Comparison of ENCODE assay signal across 13 mouse cellular contexts in genomic region chr4:14077505-14078145, GRCm38 (mm10).
DNase-seq lines count a peak whose midpoint lies in the region; ATAC-seq lines count a peak whose summit lies in the region.
"Had no signal": no experiment of that assay in that cellular context is flagged by ENCODE, and none has a peak within 500 bp of the region (broad histone marks: within the 10 kb centered on the region; RNA-seq: fewer than 3 reads in every experiment).

No protein-coding gene starts in this region.

- H3K9ac ChIP-seq in kidney, embryonic 16.5 days (replicated peaks; ENCODE audit: low read length): no peak overlapping the region
- H3K9ac ChIP-seq: heart, embryonic 12.5 days; limb, embryonic 13.5 days had no signal

- H3K4me1 ChIP-seq in kidney, embryonic 16.5 days (ENCODE audit: insufficient read depth, low read length): peaks cover 4% of the 10 kb centered on the region; the same call in 1 of the 2 replicates
- peaks cover 23% of the 10 kb centered on the region for H3K4me1 ChIP-seq in embryonic facial prominence, embryonic 10.5 days
- H3K4me1 ChIP-seq: heart, embryonic 12.5 days; limb, embryonic 13.5 days had no signal

- no peaks in the 10 kb centered on the region for H3K27me3 ChIP-seq in kidney, embryonic 16.5 days (ENCODE audit: insufficient read depth, low read length)
- H3K27me3 ChIP-seq in embryonic facial prominence, embryonic 10.5 days (replicated peaks; ENCODE audit: low read depth, poor library complexity, severe bottlenecking): no peaks in the 10 kb centered on the region
- H3K27me3 ChIP-seq: heart, embryonic 12.5 days; limb, embryonic 13.5 days had no signal

- intact Hi-C loops in heart, postnatal 14 days (cut with DNase I): no loop called here

- H3K36me3 ChIP-seq in kidney, embryonic 16.5 days (ENCODE audit: insufficient read depth, low read length): no peaks in the 10 kb centered on the region
- H3K36me3 ChIP-seq in embryonic facial prominence, embryonic 10.5 days (replicated peaks): no peaks in the 10 kb centered on the region
- H3K36me3 ChIP-seq: heart, embryonic 12.5 days; limb, embryonic 13.5 days had no signal

- peak overlapping the region; percentile 19 for H3K4me2 ChIP-seq in kidney, embryonic 16.5 days (replicated peaks; ENCODE audit: low read depth, low read length)
- H3K4me2 ChIP-seq: heart, embryonic 12.5 days; limb, embryonic 13.5 days had no signal

- no peaks in the 10 kb centered on the region for H3K9me3 ChIP-seq in kidney, embryonic 16.5 days (ENCODE audit: low read length)
- no peaks in the 10 kb centered on the region for H3K9me3 ChIP-seq in embryonic facial prominence, embryonic 10.5 days
- H3K9me3 ChIP-seq: heart, embryonic 12.5 days; limb, embryonic 13.5 days had no signal

- DNase-seq in kidney, postnatal 25 days: no peak
- peak; percentile 14 for DNase-seq in NIH3T3 (ENCODE audit: low read depth)
- DNase-seq in cerebellum, adult 18-20 months: peak; percentile 16 to 19
- peak; percentile 23 for DNase-seq in embryonic facial prominence, embryonic 10.5 days (ENCODE audit: low spot score)
- no peak for DNase-seq in adrenal gland, adult 18-20 months (ENCODE audit: low spot score in 2 of 2)
- no peak for DNase-seq in heart, postnatal 14 days
- DNase-seq: gastrocnemius, adult 2 months; layer of hippocampus, adult 9-11 months; lung, adult 18-20 months; thymus, adult 18-20 months had no signal

- WGBS in kidney, embryonic 16.5 days: 59% methylated on average over 3 of the region's 3 CpGs
- 73% methylated on average over 3 of the region's 3 CpGs for WGBS in embryonic facial prominence, embryonic 10.5 days

- no peak overlapping the region for H3K4me3 ChIP-seq in kidney, embryonic 16.5 days (ENCODE audit: low read length)
- H3K4me3 ChIP-seq in embryonic facial prominence, embryonic 10.5 days: no peak overlapping the region
- H3K4me3 ChIP-seq: gastrocnemius, adult 2 months; heart, embryonic 12.5 days; limb, embryonic 13.5 days had no signal

- peak; percentile 82; the same call in 1 of the 2 replicates for ATAC-seq in kidney, embryonic 16.5 days (ENCODE audit: low FRiP score, low TSS enrichment)

- H3K27ac ChIP-seq in kidney, embryonic 16.5 days (ENCODE audit: low read length): no peak overlapping the region
- H3K27ac ChIP-seq in embryonic facial prominence, embryonic 10.5 days (replicated peaks): peak overlapping the region; percentile 79
- H3K27ac ChIP-seq: gastrocnemius, adult 2 months; limb, embryonic 13.5 days had no signal

Comparison
In these comparisons a context has a peak if more than half of its experiments do, and no peak if none do; other contexts are left out.
1. DNase-seq: peak in NIH3T3 (single experiment), cerebellum, adult 18-20 months (2 of 2) and embryonic facial prominence, embryonic 10.5 days (single experiment); none in kidney, postnatal 25 days (0 of 2), adrenal gland, adult 18-20 months (0 of 2) and heart, postnatal 14 days (0 of 2).